Mouse (Mus musculus) CH12.LX (cell line): ENCODE measurements at regions not wholly inside any gene's neighbourhood (a gene's known extent, or its start where the extent isn't known, plus 50 kb on each side); places are given as distances from the start of the nearest gene placed in this dataset.

Experiments used
- DNase-seq: peaks from one replicate; pipeline ENCODE4 v3.0.0-alpha.2; 2013; ENCODE audit errors: extremely low read depth
- H3K27ac ChIP-seq: 2 replicates; pipeline ENCODE4 v1.5.1; 2012; ENCODE audit warnings: low read depth, mild to moderate bottlenecking, control low read depth, moderate library complexity; ENCODE audit not compliant: insufficient read depth
- H3K27me3 ChIP-seq: replicated peaks from 2 replicates; pipeline ENCODE3; 2012; ENCODE audit warnings: inconsistent platforms
- H3K36me3 ChIP-seq, 2 experiments: replicated peaks in 1 of 2; 2 replicates each; pipeline versions ENCODE3 to v1.6.1; 2012; ENCODE audit warnings: inconsistent platforms in 1 of 2, low read length in 1 of 2, mild to moderate bottlenecking in 1 of 2, mixed read lengths in 1 of 2, moderate library complexity in 1 of 2; ENCODE audit not compliant: control insufficient read depth in 1 of 2, insufficient read depth in 1 of 2
- H3K4me1 ChIP-seq, 2 experiments: 2 replicates each; pipeline ENCODE4 v1.6.1; 2012; ENCODE audit warnings: inconsistent platforms in 1 of 2, moderate library complexity in 1 of 2; ENCODE audit not compliant: insufficient read depth in 2 of 2, control insufficient read depth in 1 of 2
- H3K4me2 ChIP-seq: 2 replicates; pipeline ENCODE4 v1.6.1; 2012; ENCODE audit warnings: low read depth, mild to moderate bottlenecking, control low read depth; ENCODE audit not compliant: poor library complexity, insufficient read depth, severe bottlenecking
- H3K4me3 ChIP-seq, 3 experiments: fragments of 150-350 bp in 1 of 3; sonication (generic) in 1 of 3; replicated peaks in 1 of 3; 2 replicates each; pipeline versions ENCODE3 to v1.5.1; 2011 to 2012; ENCODE audit warnings: low read depth in 2 of 3, low read length in 2 of 3, mild to moderate bottlenecking in 2 of 3, moderate library complexity in 2 of 3, control low read depth in 1 of 3, improper control_type of control experiment in 1 of 3, inconsistent platforms in 1 of 3, mixed read lengths in 1 of 3; ENCODE audit not compliant: poor library complexity in 1 of 3
- H3K79me2 ChIP-seq: replicated peaks from 2 replicates; pipeline ENCODE4 v1.6.1; 2012; ENCODE audit warnings: mild to moderate bottlenecking, moderate library complexity; ENCODE audit not compliant: control insufficient read depth, poor library complexity, insufficient read depth, severe bottlenecking; ENCODE audit errors: extremely low read depth
- H3K9ac ChIP-seq: 2 replicates; pipeline ENCODE4 v1.6.1; 2012; ENCODE audit warnings: low read depth, mild to moderate bottlenecking, control low read depth, moderate library complexity; ENCODE audit not compliant: insufficient read depth
- H3K9me3 ChIP-seq: replicated peaks from 2 replicates; pipeline ENCODE3; 2012; ENCODE audit warnings: low read length, inconsistent platforms, mixed read lengths
- BHLHE40 ChIP-seq: IDR thresholded peaks from 2 replicates; pipeline ENCODE4 v1.6.1; 2011; ENCODE audit warnings: mild to moderate bottlenecking, low read depth, low read length, improper control_type of control experiment
- CHD2 ChIP-seq: IDR thresholded peaks from 2 replicates; pipeline ENCODE4 v1.6.1; 2011; ENCODE audit warnings: low read length, improper control_type of control experiment
- JUN ChIP-seq: IDR thresholded peaks from 2 replicates; pipeline ENCODE4 v1.6.1; 2011; ENCODE audit warnings: low read depth, mild to moderate bottlenecking, low read length, improper control_type of control experiment, moderate library complexity; ENCODE audit not compliant: insufficient read depth
- JUND ChIP-seq: conservative IDR thresholded peaks from 2 replicates; pipeline ENCODE4 v1.6.1; 2011; ENCODE audit warnings: low read depth, low read length, improper control_type of control experiment
- KAT2A ChIP-seq: IDR thresholded peaks from 2 replicates; pipeline ENCODE4 v1.6.1; 2012; ENCODE audit warnings: low read length, improper control_type of control experiment, inconsistent platforms; ENCODE audit not compliant: insufficient replicate concordance
- MAFK ChIP-seq: IDR thresholded peaks from 2 replicates; pipeline ENCODE4 v1.6.1; 2011; ENCODE audit warnings: low read length, improper control_type of control experiment; ENCODE audit not compliant: insufficient replicate concordance
- MAZ ChIP-seq: IDR thresholded peaks from 2 replicates; pipeline ENCODE4 v1.6.1; 2012; ENCODE audit warnings: low read depth, mild to moderate bottlenecking, inconsistent platforms, low read length, improper control_type of control experiment, moderate library complexity
- MXI1 ChIP-seq: IDR thresholded peaks from 2 replicates; pipeline ENCODE4 v1.6.1; 2011; ENCODE audit warnings: mild to moderate bottlenecking, low read depth, low read length, improper control_type of control experiment
- MYC ChIP-seq: IDR thresholded peaks from 2 replicates; pipeline ENCODE4 v1.6.1; 2011; ENCODE audit warnings: low read depth, mild to moderate bottlenecking, improper control_type of control experiment, low read length
- POLR2AphosphoS2 ChIP-seq: IDR thresholded peaks from 2 replicates; pipeline ENCODE4 v1.6.1; 2011; ENCODE audit warnings: low read depth, low read length, improper control_type of control experiment
- RCOR1 ChIP-seq: conservative IDR thresholded peaks from 2 replicates; pipeline ENCODE4 v1.6.1; 2012; ENCODE audit warnings: low read depth, mild to moderate bottlenecking, inconsistent platforms, low read length, improper control_type of control experiment
- SMC3 ChIP-seq: IDR thresholded peaks from 2 replicates; pipeline ENCODE4 v1.6.1; 2011; ENCODE audit warnings: low read depth, low read length, improper control_type of control experiment
- TBP ChIP-seq: conservative IDR thresholded peaks from 2 replicates; pipeline ENCODE4 v1.6.1; 2011; ENCODE audit warnings: low read depth, low read length, improper control_type of control experiment
- TCF12 ChIP-seq: IDR thresholded peaks from 2 replicates; pipeline ENCODE4 v1.6.1; 2014; ENCODE audit warnings: low read depth, mild to moderate bottlenecking, inconsistent platforms, low read length, improper control_type of control experiment
- UBTF ChIP-seq: IDR thresholded peaks from 2 replicates; pipeline ENCODE4 v1.6.1; 2012; ENCODE audit warnings: low read depth, mild to moderate bottlenecking, inconsistent platforms, low read length, improper control_type of control experiment, moderate library complexity
- USF1 ChIP-seq: IDR thresholded peaks from 2 replicates; pipeline ENCODE4 v1.6.1; 2014; ENCODE audit warnings: low read depth, mild to moderate bottlenecking, inconsistent platforms, low read length, improper control_type of control experiment
- USF2 ChIP-seq: conservative IDR thresholded peaks from 2 replicates; pipeline ENCODE4 v1.6.1; 2011; ENCODE audit warnings: low read depth, low read length, improper control_type of control experiment
- ZNF384 ChIP-seq: IDR thresholded peaks from 2 replicates; pipeline ENCODE4 v1.6.1; 2012; ENCODE audit warnings: low read depth, low read length, improper control_type of control experiment, inconsistent platforms
- dilution Hi-C: fragments of 300-500 bp; cut with MboI; formaldehyde crosslinking; loops from 2 replicates; pipeline ENCODE4 v1.14.3; 2020; ENCODE audit warnings: low sequenced_read_pairs; ENCODE audit not compliant: extremely low pct_unique_long_range_greater_than_20kb, extremely low pct_ligation_motif_present
- in situ Hi-C: fragments of 300-500 bp; cut with MboI; formaldehyde crosslinking; loops from 3 replicates; pipeline ENCODE4 v1.14.3; 2019; ENCODE audit warnings: low sequenced_read_pairs, low pct_ligation_motif_present, low pct_unique_long_range_greater_than_20kb, mixed read lengths

DNA sequence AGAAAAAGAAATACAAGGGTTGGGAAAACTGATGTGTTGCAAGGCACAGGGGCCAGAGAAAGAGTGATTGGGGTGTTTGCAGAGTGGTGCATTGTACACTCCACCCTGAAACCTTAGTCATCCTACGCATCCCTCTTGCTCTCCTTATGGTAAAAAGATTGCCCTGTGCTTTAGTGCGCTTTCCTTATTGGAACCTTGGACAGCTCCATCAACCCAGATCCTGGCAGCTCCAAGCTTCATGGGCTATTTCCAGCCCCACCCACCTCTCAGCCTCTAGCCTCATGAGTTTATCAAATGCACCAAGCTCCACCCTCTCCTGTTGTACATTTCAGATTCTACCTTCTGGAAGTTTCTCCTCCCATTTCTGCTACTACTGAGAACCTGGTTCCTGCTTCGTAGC, 167.3 kb downstream of the Cct6b start:
- no peak overlapping the region for H3K4me3 ChIP-seq
- H3K9ac ChIP-seq: no peak overlapping the region
- H3K4me2 ChIP-seq: no peak overlapping the region
- H3K27ac ChIP-seq: no peak overlapping the region
- TF ChIP-seq MYC (no peak), USF2 (no peak), POLR2AphosphoS2 (no peak), ZNF384 (no peak), TBP (no peak), MAZ (no peak), BHLHE40 (no peak)
- no peaks in the 10 kb centered on the region for H3K79me2 ChIP-seq
- H3K4me1 ChIP-seq: no peaks in the 10 kb centered on the region
- dilution Hi-C loops (no loop called here), in situ Hi-C loops (no loop called here)
- H3K36me3 ChIP-seq: no peaks in the 10 kb centered on the region
- H3K9me3 ChIP-seq: no peaks in the 10 kb centered on the region
- DNase-seq: no peak
- H3K27me3 ChIP-seq: peaks cover 76% of the 10 kb centered on the region

DNA sequence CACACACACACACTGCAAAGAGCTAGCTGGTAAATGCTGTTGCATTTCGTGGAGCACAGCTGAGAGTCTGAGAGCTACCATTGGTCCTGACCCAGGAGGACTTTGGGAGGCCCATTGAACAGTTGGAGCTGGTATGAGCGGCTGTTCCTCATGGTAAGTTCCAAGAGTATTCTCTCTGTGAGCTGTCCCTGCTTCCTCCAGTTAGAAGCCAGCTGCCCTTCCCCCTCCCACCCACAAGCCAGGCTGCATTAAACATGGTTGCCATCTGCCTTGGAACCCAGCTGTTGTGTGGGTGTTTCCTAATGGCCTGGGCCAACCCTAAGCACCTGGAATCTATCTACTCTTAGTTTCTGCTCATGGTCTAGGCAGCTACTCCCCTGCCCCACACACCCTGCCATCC, 174.4 kb downstream of the Cct6b start:
- DNase-seq: no peak
- dilution Hi-C loops: no loop called here
- H3K4me2 ChIP-seq: no peak overlapping the region
- H3K79me2 ChIP-seq: no peaks in the 10 kb centered on the region
- no peak overlapping the region for H3K9ac ChIP-seq
- no peaks in the 10 kb centered on the region for H3K9me3 ChIP-seq
- no peaks in the 10 kb centered on the region for H3K4me1 ChIP-seq
- H3K27me3 ChIP-seq: peaks cover 84% of the 10 kb centered on the region
- no peak overlapping the region for H3K27ac ChIP-seq
- no peak overlapping the region for H3K4me3 ChIP-seq
- no peak for TF ChIP-seq CHD2
- no peak for TF ChIP-seq TCF12
- no peak for TF ChIP-seq UBTF
- TF ChIP-seq MAFK: no peak
- TF ChIP-seq SMC3: no peak
- TF ChIP-seq RCOR1: no peak
- TF ChIP-seq ZNF384: no peak
- no peak for TF ChIP-seq MXI1
- TF ChIP-seq USF1: no peak
- TF ChIP-seq KAT2A: no peak
- no peak for TF ChIP-seq JUN
- TF ChIP-seq JUND: no peak
- in situ Hi-C loops: no loop called here
- no peaks in the 10 kb centered on the region for H3K36me3 ChIP-seq
